Mouse (Mus musculus) effector memory CD4-positive, alpha-beta T cell, adult 5 months (primary cell): ENCODE measurements around the gene Mrpl14. TPM values are rescaled to one million over a fixed set of nuclear protein-coding genes. Genes with fewer than 3 reads are reported as not detected.

ENCODE experiments used
- polyA plus RNA-seq: library from polyadenylated mRNA; unstranded; fragments of 100-300 nt; shearing (Covaris generic); gene quantifications from one replicate; pipeline ENCODE4 v1.2.1, GENCODE M21; 2017

Gene Mrpl14
- 31.6 TPM for polyA plus RNA-seq

GRCm38 (mm10) chr17:45686093-45686619 lies at the start of gene Mrpl14:
Gene Mrpl14, plus strand, starts transcription at chr17:45686322.

DNA sequence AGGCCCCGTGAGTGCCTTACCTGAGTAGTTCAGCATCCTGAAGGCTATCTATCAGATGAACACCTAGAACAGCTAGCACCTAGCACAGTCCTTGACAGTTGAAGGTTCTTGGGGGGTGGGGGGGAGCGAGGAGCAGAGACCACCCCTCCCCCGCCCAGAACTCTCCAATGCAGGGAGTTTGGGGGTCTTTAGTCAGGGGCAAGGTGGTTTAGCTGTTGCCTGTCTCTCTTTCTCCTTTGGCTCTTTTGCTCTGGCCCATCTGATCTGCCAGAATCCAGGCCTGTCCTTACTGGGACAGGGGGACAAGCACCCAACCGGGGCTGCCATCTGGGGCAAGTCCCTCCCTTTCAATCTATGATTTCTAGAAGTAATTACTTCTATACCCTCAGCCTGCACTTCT lies 26.9 kb upstream of the Mrpl14 start, which contains the start of gene Capn11:
Gene Capn11, minus strand, starts transcription at position 101 of the 400 bp plus-strand sequence.

DNA sequence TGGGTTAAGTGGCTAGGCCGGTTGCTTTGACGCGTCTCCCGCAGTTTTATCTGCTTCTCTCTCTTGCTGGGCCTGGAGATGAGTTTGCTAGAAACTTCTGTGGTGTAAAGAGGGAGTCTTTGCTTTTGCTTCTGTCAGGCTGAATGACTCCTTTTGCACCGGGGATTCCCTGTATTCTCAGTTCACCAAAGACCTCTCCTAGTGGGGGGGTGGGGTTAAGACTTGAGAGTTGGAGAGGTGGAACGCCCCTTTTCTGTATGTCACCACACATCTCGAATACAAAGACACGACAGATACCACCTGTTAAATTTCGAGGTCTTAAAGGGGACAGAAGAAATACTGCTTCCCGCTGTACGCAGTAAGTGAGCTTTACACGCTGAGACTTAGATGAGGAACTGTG lies 594 bp downstream of the Mrpl14 start, which contains the start of gene Tmem63b:
Gene Tmem63b, minus strand, starts transcription at position 190 of the 400 bp plus-strand sequence.

GRCm38 (mm10) chr17:45733735-45734301 lies 47.7 kb downstream of the Mrpl14 start, which contains the start of gene 1600014C23Rik:
Gene 1600014C23Rik, minus strand, starts transcription at chr17:45733844.

Other genes with a start within 250 kb of the Mrpl14 start
- 0.31 TPM for gene Spats1, start 210.9 kb upstream of the Mrpl14 start, polyA plus RNA-seq
- 13.0 TPM for gene Aars2, start 179.5 kb upstream of the Mrpl14 start, polyA plus RNA-seq
- not detected for gene Tcte1, start 162.9 kb upstream of the Mrpl14 start, polyA plus RNA-seq
- 0.22 TPM for gene Tmem151b, start 136.6 kb upstream of the Mrpl14 start, polyA plus RNA-seq
- gene Nfkbie, start 130.6 kb upstream of the Mrpl14 start, polyA plus RNA-seq: 129 TPM
- gene Slc35b2, start 122.4 kb upstream of the Mrpl14 start, polyA plus RNA-seq: 45.3 TPM
- 1,825 TPM for gene Hsp90ab1, start 113.1 kb upstream of the Mrpl14 start, polyA plus RNA-seq
- 65.1 TPM for gene Slc29a1, start 86.7 kb upstream of the Mrpl14 start, polyA plus RNA-seq
- not detected for gene Mymx, start 84.2 kb upstream of the Mrpl14 start, polyA plus RNA-seq
- 0.85 TPM for gene Capn11, start 27.0 kb upstream of the Mrpl14 start, polyA plus RNA-seq
- gene Tmem63b, start 583 bp downstream of the Mrpl14 start, polyA plus RNA-seq: 11.6 TPM
- gene 1600014C23Rik, start 47.5 kb downstream of the Mrpl14 start, polyA plus RNA-seq: not detected